Mouse (Mus musculus): ENCODE measurements at regions not wholly inside any gene's neighbourhood (a gene's known extent, or its start where the extent isn't known, plus 50 kb on each side); places are given as distances from the start of the nearest gene placed in this dataset.

GRCm38 (mm10) chr6:17157270-17157669, 92.3 kb downstream of the Tes start:
- DNase-seq: peak; percentile 30 to 64

GRCm38 (mm10) chr6:17169971-17170781, 105.2 kb downstream of the Tes start:
- DNase-seq: peak; percentile 87 to 93

- peak in 1 of 2 experiments; percentile 83 for DNase-seq
Measured at GRCm38 (mm10) chr6:17170782-17171272, 105.9 kb downstream of the Tes start.

GRCm38 (mm10) chr6:17171273-17172011, 106.5 kb downstream of the Tes start:
- DNase-seq: peak; percentile 64 to 66

- no peak for DNase-seq
Measured at GRCm38 (mm10) chr6:17172050-17172449, 107.1 kb downstream of the Tes start.

GRCm38 (mm10) chr6:17177153-17177552, 103.8 kb upstream of the Cav2 start:
- DNase-seq: peak; percentile 63 to 86

- peak in 1 of 2 experiments; percentile 29 for DNase-seq
Measured at GRCm38 (mm10) chr6:17179476-17179875, 101.5 kb upstream of the Cav2 start.

GRCm38 (mm10) chr6:17186604-17187003, 94.4 kb upstream of the Cav2 start:
- DNase-seq: no peak

GRCm38 (mm10) chr6:17187106-17187505, 93.9 kb upstream of the Cav2 start:
- DNase-seq: no peak

- no peak for DNase-seq
Measured at GRCm38 (mm10) chr6:17195538-17195937, 85.4 kb upstream of the Cav2 start.

GRCm38 (mm10) chr6:17197728-17198397, 83.1 kb upstream of the Cav2 start:
- DNase-seq: peak; percentile 71 to 90

- peak; percentile 14 to 26 for DNase-seq
Measured at GRCm38 (mm10) chr6:17198876-17199275, 82.1 kb upstream of the Cav2 start.

GRCm38 (mm10) chr6:17201916-17202636, 78.9 kb upstream of the Cav2 start:
- no peak for DNase-seq

GRCm38 (mm10) chr6:17203302-17203701, 77.7 kb upstream of the Cav2 start:
- no peak for DNase-seq

GRCm38 (mm10) chr6:17203900-17204686, 76.9 kb upstream of the Cav2 start:
- no peak for DNase-seq

GRCm38 (mm10) chr6:17206932-17207331, 74.1 kb upstream of the Cav2 start:
- DNase-seq: no peak

GRCm38 (mm10) chr6:17209792-17210191, 71.2 kb upstream of the Cav2 start:
- DNase-seq: no peak

GRCm38 (mm10) chr6:17211346-17211745, 69.6 kb upstream of the Cav2 start:
- DNase-seq: no peak

- DNase-seq: no peak
Measured at GRCm38 (mm10) chr6:17214774-17215173, 66.2 kb upstream of the Cav2 start.

GRCm38 (mm10) chr6:17216442-17216841, 64.5 kb upstream of the Cav2 start:
- DNase-seq: no peak

- peak in 1 of 2 experiments; percentile 12 for DNase-seq
Measured at GRCm38 (mm10) chr6:17223744-17224143, 57.2 kb upstream of the Cav2 start.

Measured in heart, adult 18-20 months (tissue).